Mouse (Mus musculus) erythroblast, embryonic 14.5 days (primary cell): ENCODE results near the gene Kansl3. TPM values are rescaled to one million over a fixed set of nuclear protein-coding genes. Genes with fewer than 3 reads are reported as not detected.

ENCODE experiments used
- H3K27me3 ChIP-seq: 2 replicates; pipeline ENCODE4 v1.6.1; 2012; ENCODE audit warnings: inconsistent platforms; ENCODE audit not compliant: control insufficient read depth
- H3K36me3 ChIP-seq: 2 replicates; pipeline ENCODE4 v1.6.1; 2012; ENCODE audit warnings: mild to moderate bottlenecking, inconsistent platforms; ENCODE audit not compliant: control insufficient read depth
- H3K4me1 ChIP-seq: 2 replicates; pipeline ENCODE4 v1.6.1; 2012; ENCODE audit warnings: inconsistent platforms; ENCODE audit not compliant: control insufficient read depth
- H3K4me3 ChIP-seq: replicated peaks from 2 replicates; pipeline ENCODE3; 2012; ENCODE audit warnings: moderate library complexity, mild to moderate bottlenecking, inconsistent platforms
- H3K9me3 ChIP-seq: 2 replicates; pipeline ENCODE4 v1.6.1; 2012; ENCODE audit warnings: low read length, inconsistent platforms, mixed read lengths; ENCODE audit not compliant: control insufficient read depth
- GATA1 ChIP-seq: IDR thresholded peaks from 2 replicates; pipeline ENCODE4 v1.6.1; 2012; ENCODE audit warnings: low read length, inconsistent platforms, mixed read lengths
- TAL1 ChIP-seq: IDR thresholded peaks from 3 replicates; pipeline ENCODE4 v1.6.1; 2012; ENCODE audit warnings: low read length, inconsistent platforms, mixed read lengths
- polyA plus RNA-seq: library from polyadenylated mRNA; stranded (reverse); fragments of >175 nt; gene quantifications from 2 replicates; pipeline ENCODE4 v1.2.3, GENCODE M21; 2012

Gene Kansl3
- 1.1 and 1.2 TPM in 2 replicates for polyA plus RNA-seq

DNA sequence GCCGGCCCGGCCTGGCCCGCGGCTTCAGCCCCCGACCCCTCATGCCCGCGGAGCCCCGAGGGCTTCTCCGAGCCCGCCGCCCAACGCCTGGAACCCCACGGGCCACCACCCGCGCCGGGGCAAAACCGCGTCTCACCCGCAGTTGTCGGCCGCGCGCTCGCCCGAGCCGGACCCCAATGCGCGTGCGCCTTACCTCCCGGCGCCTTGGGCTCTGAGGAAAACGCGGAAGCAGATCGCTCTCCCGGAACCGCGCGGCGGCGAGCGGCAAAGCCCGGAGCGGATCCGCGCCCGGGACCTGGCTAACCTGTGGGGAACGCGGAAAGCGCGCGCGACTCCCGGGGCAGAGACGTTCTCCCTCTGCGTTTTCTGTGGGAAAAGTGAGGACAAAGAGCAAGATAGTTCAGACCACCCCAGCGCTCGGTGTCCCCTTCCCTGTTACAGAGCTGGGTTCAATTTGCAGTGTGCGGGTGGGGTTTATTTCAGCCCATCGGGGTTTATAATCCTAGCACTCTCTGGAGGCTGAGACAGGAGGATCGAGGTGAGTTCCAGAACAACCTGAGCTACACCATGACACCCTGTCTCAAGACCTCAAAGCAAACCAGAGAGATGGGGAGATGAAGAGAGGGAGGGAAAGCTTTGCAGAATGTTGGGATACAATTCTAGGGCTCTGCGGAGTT lies at the start of gene Kansl3:
Gene Kansl3, minus strand, starts transcription at position 213 of the 677 bp plus-strand sequence.
- Histone ChIP-seq H3K4me1 (peaks cover 36% of the 10 kb centered on the region), H3K36me3 (peaks cover 34% of the 10 kb centered on the region), H3K27me3 (peaks cover 20% of the 10 kb centered on the region), H3K9me3 (no peaks in the 10 kb centered on the region), H3K4me3 (peak within 1 kb of the TSS; percentile 87)
- TF ChIP-seq TAL1 (no peak), GATA1 (no peak)

DNA sequence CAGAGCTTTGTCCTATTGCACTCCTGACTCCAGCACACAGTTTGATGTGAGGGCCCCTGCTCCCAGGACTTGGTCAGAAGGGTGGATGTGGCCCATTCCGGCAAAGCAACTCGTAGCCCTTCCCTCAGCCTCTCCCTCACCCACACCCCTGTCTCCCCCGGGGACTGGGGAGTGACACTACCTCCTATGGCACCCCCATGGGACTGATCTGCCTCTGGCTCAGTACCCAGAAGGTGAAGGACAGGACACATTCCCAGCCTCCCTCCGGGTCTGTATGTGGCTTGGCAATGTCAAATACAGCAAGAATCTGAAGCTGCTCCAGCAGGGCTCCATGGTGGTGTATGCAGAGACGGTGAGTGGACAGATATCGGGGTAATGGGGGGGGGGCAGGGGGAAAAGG lies 35.5 kb upstream of the Kansl3 start:
- TF ChIP-seq GATA1: no peak
- no peak for TF ChIP-seq TAL1
- H3K4me1 ChIP-seq: no peaks in the 10 kb centered on the region
- no peaks in the 10 kb centered on the region for H3K9me3 ChIP-seq
- H3K4me3 ChIP-seq: no peak overlapping the region
- no peaks in the 10 kb centered on the region for H3K36me3 ChIP-seq
- no peaks in the 10 kb centered on the region for H3K27me3 ChIP-seq

DNA sequence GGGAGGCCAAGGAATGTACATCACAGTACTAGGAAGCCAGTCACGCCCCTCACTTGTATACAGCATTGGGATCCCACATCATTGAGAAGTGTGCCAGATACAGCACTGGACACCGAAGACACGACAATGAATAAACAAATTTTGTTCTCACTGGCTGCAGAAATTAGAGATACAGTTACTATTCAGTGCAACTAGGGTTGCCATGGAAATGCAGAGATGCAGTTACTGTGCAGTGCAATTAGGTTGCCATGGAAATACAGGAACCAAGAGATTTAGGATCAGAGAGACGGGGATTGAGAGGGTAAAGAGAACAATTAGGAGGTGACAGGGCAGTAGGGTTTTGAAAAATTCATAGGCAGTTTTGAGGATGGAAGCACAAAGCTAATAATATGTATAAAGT lies 32.5 kb upstream of the Kansl3 start:
- TF ChIP-seq TAL1 (no peak), GATA1 (no peak)
- Histone ChIP-seq H3K36me3 (no peaks in the 10 kb centered on the region), H3K4me1 (no peaks in the 10 kb centered on the region), H3K9me3 (no peaks in the 10 kb centered on the region), H3K27me3 (no peaks in the 10 kb centered on the region), H3K4me3 (no peak overlapping the region)

DNA sequence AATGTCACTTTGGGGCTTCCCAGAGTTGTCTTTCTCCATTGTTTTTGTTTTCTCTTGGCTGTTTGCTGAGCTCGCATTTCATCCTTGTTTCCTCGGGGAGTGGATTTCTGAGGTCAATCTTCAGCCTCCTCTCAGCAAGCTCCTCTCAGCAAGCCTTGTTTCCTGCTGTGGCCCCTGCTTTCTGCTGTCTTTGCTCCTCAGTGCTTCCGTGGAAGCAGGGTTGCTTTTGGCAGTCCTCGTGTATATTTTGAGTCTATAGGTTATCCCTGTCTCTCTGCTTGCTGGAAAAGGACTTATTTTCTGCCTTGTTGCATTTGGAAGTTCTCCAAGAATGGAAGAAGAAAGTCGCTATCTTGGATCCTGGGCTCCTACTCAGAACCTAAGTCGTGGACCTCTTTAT lies 28.1 kb upstream of the Kansl3 start:
- no peaks in the 10 kb centered on the region for H3K9me3 ChIP-seq
- H3K4me1 ChIP-seq: no peaks in the 10 kb centered on the region
- no peaks in the 10 kb centered on the region for H3K36me3 ChIP-seq
- TF ChIP-seq GATA1 (no peak), TAL1 (no peak)
- H3K4me3 ChIP-seq: no peak overlapping the region
- H3K27me3 ChIP-seq: 0 out of 2 replicates have a peak, but pooled peaks cover 2% of the 10 kb centered on the region

DNA sequence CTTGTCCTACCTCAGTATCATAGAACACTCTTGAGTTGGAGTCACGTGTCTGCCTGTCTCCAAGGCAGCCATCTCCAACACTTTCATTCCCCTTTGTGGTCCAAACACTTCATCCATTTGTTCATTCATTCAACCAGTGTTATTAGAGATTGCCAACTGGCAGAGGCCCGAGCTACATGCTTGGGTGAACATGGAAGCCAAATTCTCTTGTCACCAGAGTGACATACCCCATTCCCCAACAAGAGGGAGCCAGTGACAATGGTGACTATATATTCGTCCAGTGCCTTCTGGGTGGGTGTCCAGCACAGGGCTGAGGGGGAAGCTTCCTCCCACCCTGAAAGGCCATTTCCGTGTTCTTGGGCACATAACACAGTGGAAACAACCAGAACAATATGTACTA lies 10.6 kb upstream of the Kansl3 start:
- Histone ChIP-seq H3K9me3 (no peaks in the 10 kb centered on the region), H3K36me3 (no peaks in the 10 kb centered on the region)
- TF ChIP-seq TAL1: no peak

DNA sequence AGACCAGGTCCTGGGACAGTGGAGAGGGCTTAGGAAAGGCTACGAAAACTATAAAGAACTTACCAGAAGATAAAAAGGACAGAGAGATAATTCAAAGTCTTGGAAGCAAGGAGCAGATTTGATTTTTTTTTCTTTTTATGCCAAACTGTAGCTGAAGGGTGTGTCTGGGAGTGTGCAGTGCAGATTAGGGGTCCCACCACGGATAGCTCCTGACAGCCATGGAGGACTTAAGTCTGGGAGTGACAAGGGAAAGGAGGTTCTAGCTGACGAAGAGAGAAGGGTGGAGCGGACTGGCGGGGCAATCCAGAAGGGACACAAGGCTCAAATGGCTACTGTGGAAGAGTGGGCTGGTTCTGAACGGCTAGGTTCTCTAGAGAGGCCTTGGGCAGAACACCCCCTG lies 9.9 kb upstream of the Kansl3 start:
- no peaks in the 10 kb centered on the region for H3K36me3 ChIP-seq
- no peak for TF ChIP-seq GATA1
- no peak for TF ChIP-seq TAL1
- H3K9me3 ChIP-seq: no peaks in the 10 kb centered on the region
- peaks cover 18% of the 10 kb centered on the region for H3K4me1 ChIP-seq
- no peak overlapping the region for H3K4me3 ChIP-seq
- peaks cover 16% of the 10 kb centered on the region for H3K27me3 ChIP-seq

More for the DNA sequence above, 10.6 kb upstream of the Kansl3 start:
- Histone ChIP-seq H3K4me3 (no peak overlapping the region), H3K4me1 (peaks cover 18% of the 10 kb centered on the region), H3K27me3 (peaks cover 13% of the 10 kb centered on the region)

DNA sequence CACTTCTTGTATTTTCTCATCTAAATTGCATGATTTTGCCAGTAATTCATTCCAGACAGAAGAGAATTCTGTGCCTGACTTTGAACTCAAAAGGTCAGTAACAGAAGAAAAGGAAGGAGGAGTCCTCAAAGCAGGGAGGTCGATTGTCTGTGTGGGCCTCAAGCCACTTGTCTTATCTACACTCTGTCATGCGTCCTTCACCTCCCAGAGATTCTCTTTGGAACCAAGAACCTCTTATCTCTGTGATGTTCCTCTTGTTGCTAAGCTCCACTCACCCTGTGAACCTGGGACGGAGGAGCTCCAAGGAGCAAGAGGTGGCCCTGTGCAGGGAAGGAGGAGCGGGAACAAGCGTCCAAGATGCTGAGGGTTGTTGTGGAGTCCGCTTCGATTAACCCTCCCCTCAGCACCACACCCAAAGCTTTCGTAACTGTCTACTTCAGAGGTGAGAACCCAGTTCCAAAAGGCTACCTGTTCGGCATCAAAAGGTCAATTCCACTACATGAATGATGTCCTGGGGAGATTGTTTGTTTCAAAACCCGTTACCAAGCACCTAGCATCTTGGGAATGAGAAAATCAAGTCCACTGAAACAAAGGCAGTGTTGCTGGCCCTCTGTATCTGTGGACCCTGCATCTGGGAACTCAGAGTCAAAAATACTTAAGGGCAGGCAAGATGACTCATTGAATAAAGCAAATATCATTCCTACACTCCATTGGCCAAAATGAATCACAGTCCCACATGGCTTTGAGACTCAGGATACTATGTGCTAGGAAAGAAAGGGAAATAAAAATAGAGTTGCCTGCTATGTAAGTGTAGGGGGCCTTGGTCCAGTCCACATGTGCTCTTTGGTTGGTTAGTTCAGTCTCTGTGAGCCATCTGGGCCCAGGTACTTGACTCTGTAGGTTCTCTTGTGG lies 3.2 kb upstream of the Kansl3 start, which contains the start of gene Fer1l5:
Gene Fer1l5, plus strand, starts transcription at position 358 of the 912 bp plus-strand sequence.
- H3K4me3 ChIP-seq: no peak within 1 kb of the TSS
- H3K36me3 ChIP-seq: peaks cover 7% of the 10 kb centered on the region
- peaks cover 25% of the 10 kb centered on the region for H3K4me1 ChIP-seq
- peaks cover 28% of the 10 kb centered on the region for H3K27me3 ChIP-seq
- no peak for TF ChIP-seq TAL1
- no peak for TF ChIP-seq GATA1
- H3K9me3 ChIP-seq: no peaks in the 10 kb centered on the region

DNA sequence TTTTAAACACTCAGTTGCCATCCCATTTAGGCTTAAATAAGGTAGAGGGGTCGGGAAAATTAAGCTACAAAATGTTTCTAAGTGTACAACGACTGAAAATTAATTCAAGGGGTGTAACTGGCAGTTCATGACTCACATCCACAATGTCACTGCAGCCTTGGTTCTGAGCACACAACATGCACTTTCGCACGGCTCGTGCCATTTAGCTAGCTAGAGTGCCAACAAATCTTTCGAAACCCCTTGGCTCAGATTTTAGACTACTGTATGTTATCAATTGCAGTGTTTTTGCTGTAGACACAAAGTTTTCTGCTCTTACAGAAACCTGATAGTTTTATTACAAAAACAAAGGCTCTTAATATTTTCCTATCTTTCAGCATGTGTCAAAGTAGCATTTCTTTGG lies 1.9 kb upstream of the Kansl3 start:
- Histone ChIP-seq H3K4me3 (no peak overlapping the region), H3K4me1 (peaks cover 30% of the 10 kb centered on the region), H3K9me3 (no peaks in the 10 kb centered on the region), H3K27me3 (peaks cover 28% of the 10 kb centered on the region), H3K36me3 (peaks cover 16% of the 10 kb centered on the region)
- TF ChIP-seq TAL1 (no peak), GATA1 (no peak)
